Comparison of ENCODE assay signal across 9 mouse cellular contexts in genomic region chr9:123928118-123928758, GRCm38 (mm10). TPM values are rescaled to one million over a fixed set of nuclear protein-coding genes. Genes with fewer than 3 reads are reported as not detected.
A peak's percentile ranks its signal among the peaks of the same experiment; 100 is the strongest.
DNase-seq lines count a peak whose midpoint lies in the region; ATAC-seq and TF ChIP-seq lines count a peak whose summit lies in the region.
"Had no signal": no experiment of that assay in that cellular context is flagged by ENCODE, and none has a peak within 500 bp of the region (broad histone marks: within the 10 kb centered on the region; RNA-seq: fewer than 3 reads in every experiment).

No protein-coding gene starts in this region.

- peak overlapping the region; percentile 58 for H3K9ac ChIP-seq in liver, embryonic 14.5 days (replicated peaks)
- H3K9ac ChIP-seq: limb, embryonic 15.5 days had no signal

- no peaks in the 10 kb centered on the region for H3K9me3 ChIP-seq in liver, embryonic 14.5 days (ENCODE audit: control insufficient read depth, low read length)
- H3K9me3 ChIP-seq: limb, embryonic 15.5 days had no signal

- intact Hi-C loops in gastrocnemius, adult 2 months (cut with DNase I): no loop called here

- no peak for DNase-seq in gastrocnemius, adult 2 months
- no peak for DNase-seq in gastrocnemius, adult 18-20 months (ENCODE audit: low spot score)
- peak; percentile 20 for DNase-seq in brain, adult 2 months (ENCODE audit: low read depth, low spot score)
- DNase-seq in liver, embryonic 14.5 days (ENCODE audit: low read depth in 3 of 3, low spot score in 3 of 3): peak in 2 of 3 experiments; percentile 30 to 31
- DNase-seq in splenic B cell, adult 2 months (ENCODE audit: low read depth, low spot score): peak; percentile 97
- no peak for DNase-seq in right cerebral cortex, adult 18-20 months
- DNase-seq in kidney, adult 11 months: no peak
- DNase-seq in layer of hippocampus, adult 8-10 months (ENCODE audit: low spot score in 2 of 2): no peak

- H3K4me3 ChIP-seq in gastrocnemius, adult 2 months: no peak overlapping the region
- H3K4me3 ChIP-seq in liver, embryonic 14.5 days (ENCODE audit: insufficient read depth in 1 of 2, low read depth in 2 of 2, low read length in 2 of 2): peak overlapping the region; percentile 37 to 44
- H3K4me3 ChIP-seq: limb, embryonic 15.5 days had no signal

- H3K27ac ChIP-seq in gastrocnemius, adult 2 months: peak overlapping the region; percentile 40
- peak overlapping the region; percentile 49 for H3K27ac ChIP-seq in liver, embryonic 14.5 days
- H3K27ac ChIP-seq: limb, embryonic 15.5 days had no signal

- WGBS in liver, embryonic 14.5 days (ENCODE audit: insufficient replicate concordance): 7% methylated on average over 12 of the region's 12 CpGs

- H3K4me1 ChIP-seq in liver, embryonic 14.5 days (replicated peaks; ENCODE audit: control insufficient read depth in 2 of 2, insufficient read depth in 2 of 2, low read length in 1 of 2): peaks cover 30 to 53% of the 10 kb centered on the region in 2 experiments

- TF ChIP-seq EP300 in liver, embryonic 14.5 days (IDR thresholded peaks at IDR 0.05; ENCODE audit: low read depth): no peak

- H3K27me3 ChIP-seq in liver, embryonic 14.5 days (ENCODE audit: control insufficient read depth, insufficient read depth, low read length): no peaks in the 10 kb centered on the region
- H3K27me3 ChIP-seq in splenic B cell, adult 2 months (ENCODE audit: control insufficient read depth, insufficient read depth, low read length, poor library complexity, severe bottlenecking): no peaks in the 10 kb centered on the region

- ATAC-seq in liver, embryonic 14.5 days (ENCODE audit: insufficient read depth): no peak

- H3K4me2 ChIP-seq in liver, embryonic 14.5 days (ENCODE audit: low read depth): peak overlapping the region; percentile 75
- H3K4me2 ChIP-seq: limb, embryonic 15.5 days had no signal

- no peak for TF ChIP-seq CTCF in gastrocnemius, adult 2 months (IDR thresholded peaks at IDR 0.05)
- TF ChIP-seq CTCF in liver, embryonic 14.5 days (IDR thresholded peaks at IDR 0.05; ENCODE audit: low read depth): no peak

- H3K36me3 ChIP-seq in liver, embryonic 14.5 days (replicated peaks; ENCODE audit: control insufficient read depth, insufficient read depth, low read depth): no peaks in the 10 kb centered on the region
- H3K36me3 ChIP-seq in splenic B cell, adult 2 months (ENCODE audit: control insufficient read depth, insufficient read depth, low read length, poor library complexity, severe bottlenecking): no peaks in the 10 kb centered on the region
- H3K36me3 ChIP-seq: limb, embryonic 15.5 days had no signal

RNA-seq across cellular contexts. Expression of gene Ccr1, which starts 40.3 kb away (rescaled TPM):
- under 1 TPM in 1 of 2 experiments, not detected in 1; 0.13 TPM for total RNA-seq in gastrocnemius, adult 2 months (2021)
- total RNA-seq in gastrocnemius, adult 18-20 months (2021): under 1 TPM in 1 of 2 experiments, not detected in 1; 0.07 TPM
- polyA plus RNA-seq in liver, embryonic 14.5 days (2012; rRNA removed): 0.70 and 1.4 TPM in 2 replicates
- 2.0 and 2.4 TPM in 2 replicates for polyA plus RNA-seq in liver, embryonic 14.5 days (2014; fragmentation: Nextera tagmentation; extraction: Ambion mirVana)
- under 1 TPM; 0.11 to 0.16 (median 0.14) TPM for total RNA-seq in layer of hippocampus, adult 8-10 months (2022)

RNA-seq across cellular contexts. Expression of gene Ccr1l1, which starts 50.0 kb away (rescaled TPM):
- total RNA-seq in gastrocnemius, adult 2 months (2021): not detected
- total RNA-seq in gastrocnemius, adult 18-20 months (2021): not detected
- polyA plus RNA-seq in liver, embryonic 14.5 days (2012; rRNA removed): 0.04 TPM in 1 of 2 replicates, not detected in the other
- polyA plus RNA-seq in liver, embryonic 14.5 days (2014; fragmentation: Nextera tagmentation; extraction: Ambion mirVana): not detected in 2 replicates
- total RNA-seq in layer of hippocampus, adult 8-10 months (2022): not detected
- polyA plus RNA-seq: limb, embryonic 15.5 days had no signal

Comparison
In these comparisons a context has a peak if more than half of its experiments do, and no peak if none do; other contexts are left out.
1. DNase-seq: peak in brain, adult 2 months (single experiment), liver, embryonic 14.5 days (2 of 3) and splenic B cell, adult 2 months (single experiment); none in gastrocnemius, adult 2 months (single experiment), gastrocnemius, adult 18-20 months (single experiment), right cerebral cortex, adult 18-20 months (single experiment), kidney, adult 11 months (single experiment) and layer of hippocampus, adult 8-10 months (0 of 2).